Comparison of ENCODE assay signal across 8 mouse cellular contexts in the genomic region with DNA sequence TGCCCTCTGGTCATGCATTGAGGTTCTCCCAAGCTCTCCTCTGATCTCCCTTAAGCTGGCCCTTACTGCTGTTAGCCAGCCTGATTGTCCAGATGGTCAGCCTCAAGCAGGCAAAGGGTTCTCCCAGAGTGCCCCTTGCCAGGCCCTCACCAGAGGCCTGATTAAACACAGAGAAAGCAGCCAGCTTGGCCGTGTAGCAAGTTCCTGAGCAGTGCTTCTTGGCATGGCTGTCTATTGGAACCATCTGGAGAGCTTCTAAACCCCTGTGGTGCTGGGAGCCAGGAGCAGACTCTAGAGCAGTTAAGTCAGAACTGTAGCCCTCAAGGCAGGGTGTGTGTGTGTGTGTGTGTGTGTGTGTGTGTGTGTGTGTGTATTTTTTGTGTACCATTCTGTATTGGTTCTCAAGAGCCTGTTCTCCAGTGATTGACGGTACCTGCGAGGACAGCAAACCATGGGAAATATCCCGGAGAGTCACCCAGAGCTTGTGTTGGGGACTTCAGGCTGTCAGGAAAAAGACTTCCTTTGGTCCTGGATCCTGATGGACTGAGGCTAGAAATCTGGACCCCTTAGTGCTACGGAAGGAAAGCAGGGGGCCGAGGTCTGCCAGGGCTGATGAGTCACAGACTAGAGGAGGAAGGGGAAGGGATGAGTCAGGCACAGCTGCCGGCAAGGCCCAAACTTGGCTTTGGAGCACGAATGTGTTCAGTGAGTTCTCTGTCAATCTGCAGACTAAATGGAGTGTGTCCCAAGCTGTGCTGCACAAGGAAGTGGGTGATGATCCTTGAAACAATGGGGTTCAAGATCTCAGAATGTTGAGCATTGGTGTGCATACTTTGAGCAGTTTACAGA. TPM values are rescaled to one million over a fixed set of nuclear protein-coding genes. Genes with fewer than 3 reads are reported as not detected.
DNase-seq lines count a peak whose midpoint lies in the region; ATAC-seq and TF ChIP-seq lines count a peak whose summit lies in the region.

No protein-coding gene starts in this region.

- no peak overlapping the region for H3K9ac ChIP-seq in MEL (ENCODE audit: control insufficient read depth, low read depth, low read length, poor library complexity, severe bottlenecking)
- no peak overlapping the region for H3K9ac ChIP-seq in forebrain, postnatal 0 days

- 0 out of 4 replicates have a peak, but pooled peaks of 1 of the 2 experiments have one; percentile 31 for TF ChIP-seq EP300 in MEL (IDR thresholded peaks at IDR 0.05; ENCODE audit: low read depth in 1 of 2, low read length in 2 of 2)

- H3K4me3 ChIP-seq in MEL (ENCODE audit: control insufficient read depth in 1 of 2, insufficient read depth in 1 of 2, low read depth in 2 of 2, low read length in 2 of 2) = no peak overlapping the region
- no peak overlapping the region for H3K4me3 ChIP-seq in forebrain, postnatal 0 days (ENCODE audit: low read depth, low read length)
- no peak overlapping the region for H3K4me3 ChIP-seq in small intestine, adult 2 months (ENCODE audit: low read depth, low read length)

- H3K27me3 ChIP-seq in MEL (ENCODE audit: control insufficient read depth in 1 of 2, insufficient read depth in 2 of 2, low read length in 2 of 2) = no peaks in the 10 kb centered on the region
- no peaks in the 10 kb centered on the region for H3K27me3 ChIP-seq in forebrain, postnatal 0 days (ENCODE audit: insufficient read depth, low read length)
- H3K27me3 ChIP-seq in small intestine, adult 2 months (ENCODE audit: control insufficient read depth, insufficient read depth, low read length) = no peaks in the 10 kb centered on the region

- no peak for TF ChIP-seq RAD21 in MEL (IDR thresholded peaks at IDR 0.05; ENCODE audit: low read depth, low read length)

- no peak for TF ChIP-seq POLR2A in MEL (IDR thresholded peaks at IDR 0.05; ENCODE audit: control insufficient read depth in 1 of 2, insufficient read depth in 1 of 2, low read depth in 1 of 2, low read length in 2 of 2, poor library complexity in 1 of 2)
- no peak for TF ChIP-seq POLR2A in small intestine, adult 2 months (IDR thresholded peaks at IDR 0.05; ENCODE audit: low read depth, low read length)

- no peaks in the 10 kb centered on the region for H3K79me2 ChIP-seq in MEL (ENCODE audit: control insufficient read depth, insufficient read depth, low read length, poor library complexity)

- no peaks in the 10 kb centered on the region for H3K36me3 ChIP-seq in MEL (ENCODE audit: control insufficient read depth in 1 of 2, insufficient read depth in 2 of 2, low read length in 2 of 2)
- no peaks in the 10 kb centered on the region for H3K36me3 ChIP-seq in forebrain, postnatal 0 days (ENCODE audit: insufficient read depth)
- H3K36me3 ChIP-seq in small intestine, adult 2 months (ENCODE audit: control insufficient read depth, insufficient read depth, low read length) = no peaks in the 10 kb centered on the region

- 69% methylated on average over 8 of the region's 8 CpGs for WGBS in forebrain, postnatal 0 days
- WGBS in small intestine, adult 2 months = 58% methylated on average over 8 of the region's 8 CpGs

- no peak overlapping the region for H3K27ac ChIP-seq in MEL (ENCODE audit: control insufficient read depth, low read depth, low read length)
- 0 out of 2 replicates have a peak overlapping the region, but pooled peaks have one; percentile 0 for H3K27ac ChIP-seq in forebrain, postnatal 0 days (ENCODE audit: low read depth, low read length)
- peak overlapping the region; percentile 70 for H3K27ac ChIP-seq in small intestine, adult 2 months (ENCODE audit: insufficient read depth, low read depth, low read length)

- intact Hi-C loops in heart, postnatal 36 days (cut with DNase I) = loop anchor here (2.0 kb wide), 1 partner anchor 35 kb away; no protein-coding TSS in a partner anchor

- peak; percentile 45; the same call in 1 of the 2 replicates for ATAC-seq in forebrain, postnatal 0 days

- H3K4me2 ChIP-seq in forebrain, postnatal 0 days (ENCODE audit: low read depth) = no peak overlapping the region

- peaks cover 0 to 5% of the 10 kb centered on the region in 2 experiments; a peak in 1 of 4 replicates for H3K4me1 ChIP-seq in MEL (ENCODE audit: control insufficient read depth in 1 of 2, insufficient read depth in 2 of 2, low read length in 2 of 2)
- no peaks in the 10 kb centered on the region for H3K4me1 ChIP-seq in forebrain, postnatal 0 days (ENCODE audit: insufficient read depth)
- peaks cover 2% of the 10 kb centered on the region; the same call in 1 of the 2 replicates for H3K4me1 ChIP-seq in small intestine, adult 2 months (ENCODE audit: control insufficient read depth, insufficient read depth, insufficient read length, low read length)

- no peak for TF ChIP-seq CTCF in MEL (IDR thresholded peaks at IDR 0.05 in 2 of 3, conservative IDR thresholded peaks at IDR 0.05 in 1 of 3; ENCODE audit: control insufficient read depth in 1 of 3, insufficient read depth in 1 of 3, low read depth in 2 of 3, low read length in 3 of 3, poor library complexity in 1 of 3, severe bottlenecking in 1 of 3)
- TF ChIP-seq CTCF in forebrain, postnatal 0 days (IDR thresholded peaks at IDR 0.05; ENCODE audit: low read depth) = no peak
- TF ChIP-seq CTCF in small intestine, adult 2 months (IDR thresholded peaks at IDR 0.05; ENCODE audit: extremely low read depth, insufficient read length, insufficient replicate concordance, low read depth, low read length) = no peak

- no peaks in the 10 kb centered on the region for H3K9me3 ChIP-seq in MEL (replicated peaks; ENCODE audit: insufficient read depth, low read length)
- no peaks in the 10 kb centered on the region for H3K9me3 ChIP-seq in forebrain, postnatal 0 days (ENCODE audit: low read length)

- DNase-seq in MEL (ENCODE audit: low read depth, low spot score) = peak; percentile 63
- DNase-seq in adrenal gland, postnatal 36 days = peak; percentile 84 to 87
- peak; percentile 38 for DNase-seq in forebrain, postnatal 0 days
- DNase-seq in heart, postnatal 36 days = peak; percentile 70 to 73
- peak; percentile 58 for DNase-seq in left cerebral cortex, adult 11 months (ENCODE audit: low spot score)
- peak; percentile 69 for DNase-seq in lung, postnatal 25 days (ENCODE audit: low spot score)
- no peak for DNase-seq in thymus, postnatal 4 days

TF ChIP-seq in MEL, 35 proteins besides CTCF, POLR2A, EP300 and RAD21:
- TF ChIP-seq JUND (IDR thresholded peaks at IDR 0.05; ENCODE audit: low read depth, low read length) (peak; percentile 66; the same call in 1 of the 2 replicates), USF2 (IDR thresholded peaks at IDR 0.05; ENCODE audit: borderline replicate concordance in 1 of 2, insufficient read depth in 1 of 2, low read depth in 1 of 2, low read length in 2 of 2) (no peak), MAZ (IDR thresholded peaks at IDR 0.05; ENCODE audit: low read depth, low read length) (no peak), GABPA (IDR thresholded peaks at IDR 0.05; ENCODE audit: low read depth, low read length) (no peak)
TF ChIP-seq in MEL: peak in this region for 1.

RNA-seq across cellular contexts. Expression of gene Ankrd2, which starts 18.2 kb away (rescaled TPM):
- not detected in 2 replicates for total RNA-seq in MEL (2012; rRNA removed)
- not detected for polyA plus RNA-seq in MEL (2012; ENCODE audit: insufficient read depth in 1 of 2, insufficient read length in 2 of 2, low read depth in 1 of 2, low replicate concordance in 2 of 2, missing spikeins in 1 of 2)
- total RNA-seq in adrenal gland, postnatal 36 days (2021) = under 1 TPM in 1 of 2 experiments, not detected in 1; 0.49 TPM
- 0.69 TPM in 1 of 2 replicates, not detected in the other for total RNA-seq in forebrain, postnatal 0 days (2014; rRNA removed)
- 1.2 and 1.4 TPM in 2 replicates for polyA plus RNA-seq in forebrain, postnatal 0 days (2015; fragmentation: Nextera tagmentation; extraction: Ambion mirVana)
- under 1 TPM; 0.24 to 0.36 TPM for total RNA-seq in heart, postnatal 36 days (2021)
- not detected in 2 replicates for polyA plus RNA-seq in small intestine, adult 2 months (2012; rRNA removed)

RNA-seq across cellular contexts. Expression of gene Hoga1, which starts 27.8 kb away (rescaled TPM):
- 0.31 TPM in 1 of 2 replicates, not detected in the other for total RNA-seq in MEL (2012; rRNA removed)
- under 1 TPM in 1 of 2 experiments, not detected in 1; 0.38 TPM for polyA plus RNA-seq in MEL (2012; ENCODE audit: insufficient read depth in 1 of 2, insufficient read length in 2 of 2, low read depth in 1 of 2, low replicate concordance in 2 of 2, missing spikeins in 1 of 2)
- 1 to 10 TPM; 4.3 to 6.7 TPM for total RNA-seq in adrenal gland, postnatal 36 days (2021)
- total RNA-seq in forebrain, postnatal 0 days (2014; rRNA removed) = 3.3 and 3.6 TPM in 2 replicates
- polyA plus RNA-seq in forebrain, postnatal 0 days (2015; fragmentation: Nextera tagmentation; extraction: Ambion mirVana) = 2.8 and 3.5 TPM in 2 replicates
- total RNA-seq in heart, postnatal 36 days (2021) = 1 to 10 TPM; 1.4 to 1.7 TPM
- 0.76 and 2.2 TPM in 2 replicates for polyA plus RNA-seq in small intestine, adult 2 months (2012; rRNA removed)

RNA-seq across cellular contexts. Expression of gene 4933411K16Rik, which starts 34.4 kb away (rescaled TPM):
- total RNA-seq in MEL (2012; rRNA removed) = not detected in 2 replicates
- polyA plus RNA-seq in MEL (2012; ENCODE audit: insufficient read depth in 1 of 2, insufficient read length in 2 of 2, low read depth in 1 of 2, low replicate concordance in 2 of 2, missing spikeins in 1 of 2) = under 1 TPM in 1 of 2 experiments, not detected in 1; 0.10 TPM
- under 1 TPM; 0.30 to 0.33 TPM for total RNA-seq in adrenal gland, postnatal 36 days (2021)
- total RNA-seq in forebrain, postnatal 0 days (2014; rRNA removed) = 0.15 and 0.24 TPM in 2 replicates
- polyA plus RNA-seq in forebrain, postnatal 0 days (2015; fragmentation: Nextera tagmentation; extraction: Ambion mirVana) = not detected in 2 replicates
- total RNA-seq in heart, postnatal 36 days (2021) = not detected
- 0.06 TPM in 1 of 2 replicates, not detected in the other for polyA plus RNA-seq in small intestine, adult 2 months (2012; rRNA removed)

RNA-seq across cellular contexts. Expression of gene Ubtd1, which starts 36.1 kb away (rescaled TPM):
- 8.0 and 9.1 TPM in 2 replicates for total RNA-seq in MEL (2012; rRNA removed)
- polyA plus RNA-seq in MEL (2012; ENCODE audit: insufficient read depth in 1 of 2, insufficient read length in 2 of 2, low read depth in 1 of 2, low replicate concordance in 2 of 2, missing spikeins in 1 of 2) = 10 to 100 TPM in 1 of 2 experiments, not detected in 1; 15.5 TPM
- 10 to 100 TPM; 17.1 to 17.5 TPM for total RNA-seq in adrenal gland, postnatal 36 days (2021)
- 18.7 and 22.2 TPM in 2 replicates for total RNA-seq in forebrain, postnatal 0 days (2014; rRNA removed)
- polyA plus RNA-seq in forebrain, postnatal 0 days (2015; fragmentation: Nextera tagmentation; extraction: Ambion mirVana) = 12.2 and 13.3 TPM in 2 replicates
- 10 to 100 TPM; 19.6 to 21.2 TPM for total RNA-seq in heart, postnatal 36 days (2021)
- polyA plus RNA-seq in small intestine, adult 2 months (2012; rRNA removed) = 9.0 and 10.8 TPM in 2 replicates

RNA-seq across cellular contexts. Expression of gene Mms19, which starts 36.7 kb away (rescaled TPM):
- total RNA-seq in MEL (2012; rRNA removed) = 23.7 and 25.6 TPM in 2 replicates
- 10 to 100 TPM in 1 of 2 experiments, not detected in 1; 88.6 TPM for polyA plus RNA-seq in MEL (2012; ENCODE audit: insufficient read depth in 1 of 2, insufficient read length in 2 of 2, low read depth in 1 of 2, low replicate concordance in 2 of 2, missing spikeins in 1 of 2)
- 10 to 100 TPM; 20.2 to 23.9 TPM for total RNA-seq in adrenal gland, postnatal 36 days (2021)
- total RNA-seq in forebrain, postnatal 0 days (2014; rRNA removed) = 42.2 and 66.5 TPM in 2 replicates
- 17.4 and 25.8 TPM in 2 replicates for polyA plus RNA-seq in forebrain, postnatal 0 days (2015; fragmentation: Nextera tagmentation; extraction: Ambion mirVana)
- 10 to 100 TPM; 17.3 to 18.0 TPM for total RNA-seq in heart, postnatal 36 days (2021)
- polyA plus RNA-seq in small intestine, adult 2 months (2012; rRNA removed) = 17.4 and 33.0 TPM in 2 replicates
